Mouse (Mus musculus): ENCODE data around the gene Ms4a4d. TPM values are rescaled to one million over a fixed set of nuclear protein-coding genes. Genes with fewer than 3 reads are reported as not detected.
"Not testable (repeated sequence)": the region's sequence is repeated elsewhere in the genome, so short reads cannot be mapped to it uniquely, and the experiment has no call there.

The Ms4a4d gene
- polyA plus RNA-seq, 1 experiment from 2014 or later, result 1.1 TPM

DNA sequence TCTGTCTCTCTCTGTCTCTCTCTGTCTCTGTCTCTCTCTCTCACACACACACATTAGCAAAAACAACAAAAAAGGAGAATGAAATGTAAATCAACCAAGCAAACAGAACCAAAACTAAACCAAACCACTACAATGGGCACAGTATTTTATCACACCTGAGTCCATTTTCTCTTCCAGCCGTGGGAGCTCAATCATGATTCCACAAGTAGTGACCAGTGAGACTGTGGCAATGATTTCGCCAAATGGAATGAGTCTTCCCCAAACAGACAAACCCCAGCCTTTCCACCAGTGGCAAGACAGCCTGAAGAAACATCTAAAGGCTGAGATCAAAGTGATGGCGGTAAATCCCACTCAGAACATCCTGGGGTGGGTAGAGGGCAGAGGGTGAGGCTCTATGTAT is 16.5 kb upstream of the Ms4a4d start:
- 79% methylated on average over 3 of the region's 3 CpGs for WGBS
- Histone ChIP-seq H3K27me3 (ENCODE audit: insufficient read depth, poor library complexity, severe bottlenecking) (no peaks in the 10 kb centered on the region), H3K4me1 (no peaks in the 10 kb centered on the region), H3K4me3 (no peak overlapping the region), H3K36me3 (no peaks in the 10 kb centered on the region), H3K9me3 (no peaks in the 10 kb centered on the region), H3K27ac (no peak overlapping the region)
- no peak for DNase-seq (ENCODE audit: low spot score)

DNA sequence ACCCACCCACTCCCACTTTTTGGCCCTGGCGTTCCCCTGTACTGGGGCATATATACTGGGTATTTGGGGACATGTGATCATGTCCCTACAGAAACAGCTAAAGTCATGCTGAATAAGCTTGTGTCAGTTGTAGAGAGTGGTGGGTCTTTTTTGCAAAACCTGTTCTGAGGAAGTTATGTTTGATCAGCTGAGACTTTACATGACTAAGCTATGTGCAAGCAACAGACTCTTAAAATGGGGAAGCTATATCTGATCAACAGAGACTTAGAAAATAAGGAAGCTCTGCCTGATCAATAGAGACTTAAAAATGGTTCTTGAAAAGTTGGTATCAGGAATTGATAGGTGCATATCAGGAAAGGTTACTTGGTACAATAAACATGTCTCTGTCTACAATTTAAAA is 3.2 kb upstream of the Ms4a4d start:
- H3K9me3 ChIP-seq, result no peaks in the 10 kb centered on the region
- DNase-seq (ENCODE audit: low spot score), result no peak
- WGBS, result 79% methylated on average over 1 of the region's 1 CpGs
- peaks cover 3% of the 10 kb centered on the region; the same call in 1 of the 2 replicates for H3K4me1 ChIP-seq
- H3K27ac ChIP-seq, result no peak overlapping the region
- H3K27me3 ChIP-seq (ENCODE audit: insufficient read depth, poor library complexity, severe bottlenecking), result no peaks in the 10 kb centered on the region
- no peaks in the 10 kb centered on the region for H3K36me3 ChIP-seq
- no peak overlapping the region for H3K4me3 ChIP-seq

DNA sequence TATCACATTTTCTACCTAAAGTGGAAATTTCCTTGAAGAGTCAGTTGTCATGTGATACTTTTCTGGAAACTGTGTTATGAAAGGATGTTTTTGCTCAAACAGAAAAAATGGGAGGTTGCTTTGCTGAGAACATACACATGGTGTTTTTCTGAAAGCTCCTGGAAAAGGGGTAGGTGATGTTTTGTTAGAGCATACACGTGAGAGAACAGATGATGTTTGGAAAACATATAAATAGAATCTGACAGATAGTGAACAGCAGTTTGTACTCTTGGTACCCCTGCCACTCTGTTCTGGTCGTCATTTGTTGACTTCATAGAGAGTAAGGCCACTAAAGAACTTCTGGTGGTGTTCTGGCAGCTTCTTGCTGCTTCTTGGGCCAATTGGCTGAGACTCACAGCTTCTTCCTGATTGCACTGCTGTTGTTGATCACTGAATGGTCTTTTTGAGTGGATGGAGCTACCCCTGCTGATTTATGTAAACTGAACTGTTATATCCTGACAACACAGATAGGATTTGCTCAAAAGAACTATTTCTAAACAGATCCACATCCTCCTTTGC is 2.6 kb upstream of the Ms4a4d start:
- peaks cover 3% of the 10 kb centered on the region; the same call in 1 of the 2 replicates for H3K4me1 ChIP-seq
- H3K27ac ChIP-seq, result no peak overlapping the region
- WGBS, result 57% methylated on average over 2 of the region's 2 CpGs
- no peaks in the 10 kb centered on the region for H3K27me3 ChIP-seq (ENCODE audit: insufficient read depth, poor library complexity, severe bottlenecking)
- H3K36me3 ChIP-seq, result no peaks in the 10 kb centered on the region
- no peaks in the 10 kb centered on the region for H3K9me3 ChIP-seq
- H3K4me3 ChIP-seq, result no peak overlapping the region
- no peak for DNase-seq (ENCODE audit: low spot score)

DNA sequence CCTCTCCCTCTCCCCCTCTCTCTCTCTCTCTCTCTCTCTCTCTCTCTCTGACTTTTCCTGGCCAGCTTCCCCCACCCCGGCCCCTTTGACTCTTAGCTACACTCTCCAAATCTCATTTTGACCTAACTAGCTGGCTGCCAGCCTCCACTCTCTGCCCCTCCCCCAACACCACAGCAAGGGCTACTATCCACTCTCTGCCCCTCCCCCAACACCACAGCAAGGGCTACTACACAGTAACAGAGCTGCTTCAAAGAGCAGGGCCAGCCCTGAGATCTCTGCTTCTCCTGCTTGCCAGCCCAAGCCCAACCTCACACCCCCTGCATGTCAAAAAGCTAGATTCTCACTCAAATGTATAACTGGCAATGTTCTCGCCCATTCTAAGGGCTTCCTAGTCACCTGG is 735 bp downstream of the Ms4a4d start:
- Histone ChIP-seq H3K4me1 (peaks cover 3% of the 10 kb centered on the region; the same call in 1 of the 2 replicates), H3K27ac (no peak overlapping the region), H3K27me3 (ENCODE audit: insufficient read depth, poor library complexity, severe bottlenecking) (no peaks in the 10 kb centered on the region), H3K4me3 (no peak overlapping the region), H3K9me3 (no peaks in the 10 kb centered on the region), H3K36me3 (no peaks in the 10 kb centered on the region)
- DNase-seq (ENCODE audit: low spot score), result peak; percentile 75
- 24% methylated on average over 2 of the region's 2 CpGs for WGBS

DNA sequence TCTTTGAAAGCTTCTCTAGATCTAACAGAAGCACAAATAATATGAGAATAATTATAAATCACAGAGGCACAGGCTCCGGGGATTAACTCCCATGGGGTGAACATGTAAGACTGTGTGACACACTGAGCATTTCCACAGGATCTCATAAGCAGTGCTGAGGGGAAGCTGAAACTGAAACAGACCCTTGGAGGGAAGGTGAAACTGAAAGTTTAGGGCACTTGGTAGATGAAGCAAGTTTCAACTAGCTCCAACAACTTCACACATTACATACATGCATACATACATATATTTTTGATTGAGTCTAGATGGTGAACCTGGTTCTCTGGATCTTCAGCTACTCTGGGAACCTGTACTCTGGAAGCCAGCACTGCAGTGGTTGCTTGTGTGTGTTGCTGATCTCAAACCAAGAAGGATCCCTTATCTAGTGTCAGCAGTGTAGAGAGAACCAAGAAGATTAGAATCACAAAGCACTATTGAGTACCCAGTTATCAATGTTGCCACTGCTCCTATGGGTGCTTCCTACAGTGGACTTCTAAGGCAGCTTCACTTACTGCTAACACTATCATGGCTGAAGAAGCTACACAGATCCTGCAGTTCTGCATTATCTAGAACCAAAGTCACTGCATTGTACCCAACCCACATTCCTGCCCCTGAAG is 3.7 kb downstream of the Ms4a4d start:
- H3K4me3 ChIP-seq; H3K27me3 ChIP-seq (ENCODE audit: insufficient read depth, poor library complexity, severe bottlenecking); H3K36me3 ChIP-seq; H3K9me3 ChIP-seq; DNase-seq (ENCODE audit: low spot score); H3K4me1 ChIP-seq; H3K27ac ChIP-seq: not testable (repeated sequence)
- WGBS, result 91% methylated on average over 1 of the region's 1 CpGs

DNA sequence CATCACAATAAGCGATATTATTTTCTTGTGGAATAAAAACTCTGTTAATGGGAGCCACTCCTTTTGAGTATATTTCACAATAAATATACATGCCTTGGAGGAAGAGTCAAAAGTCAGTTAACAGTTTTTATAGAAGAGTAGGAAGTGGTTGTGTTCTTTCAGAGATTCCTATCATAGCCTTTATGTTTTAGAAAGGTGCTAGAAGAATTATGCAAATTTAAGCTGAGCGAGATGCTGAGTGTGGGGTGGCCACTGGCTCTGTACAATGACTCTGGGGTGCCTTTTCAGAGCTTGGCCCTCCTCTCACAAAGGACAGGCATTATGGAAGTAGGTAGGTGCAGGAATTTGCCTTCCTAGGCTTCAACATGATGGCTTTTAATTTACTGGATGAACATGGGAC is 7.8 kb downstream of the Ms4a4d start:
- not testable (repeated sequence) for H3K4me3 ChIP-seq; H3K4me1 ChIP-seq; H3K27me3 ChIP-seq (ENCODE audit: insufficient read depth, poor library complexity, severe bottlenecking); H3K36me3 ChIP-seq; H3K9me3 ChIP-seq; H3K27ac ChIP-seq; DNase-seq (ENCODE audit: low spot score)
- 79% methylated on average over 2 of the region's 2 CpGs for WGBS

DNA sequence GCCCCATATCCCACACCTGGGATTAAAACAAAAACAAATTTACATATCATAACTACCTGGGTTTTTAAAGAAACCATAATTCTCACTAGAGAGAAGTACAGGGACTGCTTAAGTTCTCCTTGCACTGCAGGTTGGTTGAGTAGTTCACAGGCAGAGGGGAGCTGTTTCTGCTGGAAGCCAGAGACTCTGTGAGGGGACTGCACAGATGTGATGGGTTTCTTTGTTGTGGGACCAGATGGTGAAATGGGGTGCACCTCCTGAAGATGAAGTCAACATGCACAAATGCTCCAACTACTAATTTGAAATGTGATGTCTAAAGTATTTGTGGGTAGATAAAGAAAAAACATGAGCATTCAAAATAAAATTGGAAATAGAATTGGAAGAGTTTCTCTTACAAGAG is 11.3 kb downstream of the Ms4a4d start:
- H3K4me3 ChIP-seq, result no peak overlapping the region
- H3K9me3 ChIP-seq, result no peaks in the 10 kb centered on the region
- no peak overlapping the region for H3K27ac ChIP-seq
- no peaks in the 10 kb centered on the region for H3K36me3 ChIP-seq
- DNase-seq (ENCODE audit: low spot score), result no peak
- no peaks in the 10 kb centered on the region for H3K4me1 ChIP-seq
- H3K27me3 ChIP-seq (ENCODE audit: insufficient read depth, poor library complexity, severe bottlenecking), result no peaks in the 10 kb centered on the region

DNA sequence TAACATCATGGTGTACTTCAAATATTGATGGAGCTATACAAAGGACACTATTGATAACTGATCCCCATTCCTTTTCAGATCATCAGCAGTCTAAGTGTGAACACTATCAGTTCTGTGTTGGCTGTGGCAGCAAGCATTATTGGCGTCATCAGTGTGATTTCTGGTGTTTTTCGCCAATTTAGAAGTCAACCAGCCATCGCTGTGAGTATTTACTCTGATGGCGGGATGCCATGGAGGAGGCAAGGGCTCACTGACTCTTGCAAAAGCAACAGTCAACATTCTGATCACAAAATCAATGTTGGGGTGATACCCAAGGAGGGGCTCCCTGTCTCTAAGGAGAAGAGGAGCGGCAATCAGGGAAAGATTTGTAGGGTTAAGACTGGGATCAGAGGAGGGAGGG is 18.1 kb downstream of the Ms4a4d start:
- H3K4me1 ChIP-seq, result no peaks in the 10 kb centered on the region
- WGBS, result 88% methylated on average over 5 of the region's 5 CpGs
- no peak for DNase-seq (ENCODE audit: low spot score)
- no peaks in the 10 kb centered on the region for H3K36me3 ChIP-seq
- H3K9me3 ChIP-seq, result no peaks in the 10 kb centered on the region
- H3K27ac ChIP-seq, result no peak overlapping the region
- no peak overlapping the region for H3K4me3 ChIP-seq
- no peaks in the 10 kb centered on the region for H3K27me3 ChIP-seq (ENCODE audit: insufficient read depth, poor library complexity, severe bottlenecking)

DNA sequence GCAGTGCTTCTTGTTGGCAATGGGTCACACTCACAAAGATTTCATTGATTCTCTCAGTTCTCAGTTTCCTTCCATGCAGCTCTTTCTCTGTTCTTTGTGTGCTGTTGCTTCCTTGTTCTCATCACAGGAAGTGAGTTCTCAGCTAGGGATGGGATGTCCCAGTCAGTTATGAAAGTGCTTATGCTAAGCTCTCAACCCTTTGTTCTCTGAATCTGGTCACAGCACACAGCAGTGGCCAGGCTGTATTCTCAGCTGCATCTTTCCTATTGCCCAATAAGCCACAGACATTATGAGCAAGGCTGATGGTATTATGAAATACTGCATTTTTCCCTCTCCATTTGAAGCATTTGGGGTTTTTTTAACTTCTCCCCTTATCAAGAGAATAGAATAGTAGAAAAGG is 23.0 kb downstream of the Ms4a4d start:
- DNase-seq (ENCODE audit: low spot score); H3K27ac ChIP-seq; H3K9me3 ChIP-seq; H3K27me3 ChIP-seq (ENCODE audit: insufficient read depth, poor library complexity, severe bottlenecking); H3K4me3 ChIP-seq; H3K4me1 ChIP-seq; H3K36me3 ChIP-seq: not testable (repeated sequence)

DNA sequence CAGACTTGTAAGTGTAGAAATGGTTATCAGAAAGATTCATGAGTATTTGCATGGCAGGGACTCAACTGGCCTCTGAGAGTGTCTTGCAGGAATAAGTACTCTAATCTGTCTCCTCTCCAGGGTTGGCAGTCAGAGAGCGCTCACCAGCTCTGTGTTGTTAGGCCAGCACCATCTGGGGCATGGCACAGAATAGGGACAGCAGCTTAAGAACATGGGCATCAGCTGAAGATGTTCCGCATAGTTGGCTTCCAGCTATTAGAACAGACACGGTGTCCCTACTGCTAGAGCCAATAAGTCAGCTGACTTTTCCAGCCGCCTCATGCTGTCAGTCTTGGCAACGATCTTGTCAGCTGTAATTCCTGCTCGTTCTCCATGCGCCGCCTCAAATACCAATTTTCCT is 38.4 kb downstream of the Ms4a4d start:
- H3K9me3 ChIP-seq, result no peaks in the 10 kb centered on the region
- H3K27me3 ChIP-seq (ENCODE audit: insufficient read depth, poor library complexity, severe bottlenecking), result no peaks in the 10 kb centered on the region
- H3K4me3 ChIP-seq, result no peak overlapping the region
- no peaks in the 10 kb centered on the region for H3K4me1 ChIP-seq
- no peaks in the 10 kb centered on the region for H3K36me3 ChIP-seq
- 86% methylated on average over 8 of the region's 8 CpGs for WGBS
- no peak for DNase-seq (ENCODE audit: low spot score)
- no peak overlapping the region for H3K27ac ChIP-seq

DNA sequence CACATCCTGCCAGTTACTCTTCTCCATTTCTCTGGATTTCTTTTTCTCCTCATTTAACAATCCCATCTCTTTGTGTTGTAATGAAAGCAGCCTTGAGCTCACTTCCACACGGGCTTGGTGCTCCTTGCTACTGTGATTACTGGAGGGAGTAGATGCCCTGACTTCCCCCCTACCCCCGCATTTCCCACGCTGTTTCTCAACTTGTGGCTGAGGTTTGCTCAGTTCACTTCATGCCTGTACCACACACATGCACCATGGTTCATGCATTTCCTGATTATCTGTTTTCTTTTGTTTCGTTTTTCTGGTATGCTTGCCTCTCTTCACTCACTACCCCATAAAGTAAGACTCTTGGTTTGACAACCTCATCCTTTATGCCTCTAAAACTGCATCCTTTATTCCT is 52.6 kb downstream of the Ms4a4d start:
- Histone ChIP-seq H3K27me3 (ENCODE audit: insufficient read depth, poor library complexity, severe bottlenecking) (no peaks in the 10 kb centered on the region), H3K36me3 (no peaks in the 10 kb centered on the region), H3K4me1 (no peaks in the 10 kb centered on the region), H3K27ac (no peak overlapping the region), H3K9me3 (no peaks in the 10 kb centered on the region), H3K4me3 (no peak overlapping the region)
- DNase-seq (ENCODE audit: low spot score), result no peak
- 73% methylated on average over 4 of the region's 4 CpGs for WGBS

DNA sequence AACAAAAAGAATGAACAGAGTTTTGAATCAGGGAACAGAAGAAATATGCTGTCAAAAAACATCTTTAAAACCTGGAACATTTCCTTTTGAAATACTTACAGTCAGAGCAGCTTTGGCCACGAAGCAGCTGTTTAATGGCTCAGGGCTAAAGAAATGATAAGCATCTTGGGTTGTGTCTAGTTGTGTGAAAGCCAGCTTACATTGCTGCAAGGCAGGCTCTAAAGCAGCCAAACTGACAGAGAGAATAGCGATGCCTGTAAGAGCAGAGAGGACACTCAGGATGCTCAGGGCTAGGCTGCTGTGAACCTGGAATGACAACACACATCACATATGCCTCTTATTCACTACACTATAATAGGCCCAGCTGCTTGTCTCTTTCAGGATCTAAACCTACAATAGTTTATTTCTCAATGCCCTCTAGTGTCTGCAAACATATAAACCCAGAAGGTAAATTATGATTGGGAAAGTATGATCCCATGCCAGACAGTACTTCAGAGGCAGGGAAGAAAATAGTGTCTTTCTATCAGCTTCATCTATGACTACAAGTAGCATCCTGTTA is 53.4 kb downstream of the Ms4a4d start:
- H3K27me3 ChIP-seq (ENCODE audit: insufficient read depth, poor library complexity, severe bottlenecking), result no peaks in the 10 kb centered on the region
- H3K4me1 ChIP-seq, result no peaks in the 10 kb centered on the region
- no peaks in the 10 kb centered on the region for H3K36me3 ChIP-seq
- no peak for DNase-seq (ENCODE audit: low spot score)
- no peaks in the 10 kb centered on the region for H3K9me3 ChIP-seq
- no peak overlapping the region for H3K27ac ChIP-seq
- H3K4me3 ChIP-seq, result no peak overlapping the region
- WGBS, result 55% methylated on average over 2 of the region's 2 CpGs

DNA sequence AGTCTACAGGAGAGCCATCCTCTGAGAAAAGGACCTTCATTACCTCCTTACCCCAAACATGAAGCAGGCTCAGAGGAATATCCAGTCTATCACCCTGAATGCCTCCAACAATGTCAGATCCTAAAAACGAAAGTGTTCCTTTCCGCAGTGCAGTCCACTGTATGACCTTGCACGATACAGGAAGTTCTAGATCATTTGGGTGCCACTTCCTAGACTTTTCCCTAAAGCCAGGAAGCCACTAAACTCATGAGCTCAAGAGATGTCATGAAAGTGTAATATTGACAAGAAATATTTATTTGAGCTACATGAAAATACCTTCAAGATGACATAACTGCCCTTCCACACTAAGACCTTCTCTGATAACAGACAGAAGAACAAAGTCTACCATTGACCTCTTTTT is 64.7 kb downstream of the Ms4a4d start:
- WGBS, result 84% methylated on average over 3 of the region's 3 CpGs
- no peaks in the 10 kb centered on the region for H3K27me3 ChIP-seq (ENCODE audit: insufficient read depth, poor library complexity, severe bottlenecking)
- no peaks in the 10 kb centered on the region for H3K36me3 ChIP-seq
- DNase-seq (ENCODE audit: low spot score), result no peak
- no peak overlapping the region for H3K27ac ChIP-seq
- no peak overlapping the region for H3K4me3 ChIP-seq
- H3K9me3 ChIP-seq, result no peaks in the 10 kb centered on the region
- no peaks in the 10 kb centered on the region for H3K4me1 ChIP-seq

DNA sequence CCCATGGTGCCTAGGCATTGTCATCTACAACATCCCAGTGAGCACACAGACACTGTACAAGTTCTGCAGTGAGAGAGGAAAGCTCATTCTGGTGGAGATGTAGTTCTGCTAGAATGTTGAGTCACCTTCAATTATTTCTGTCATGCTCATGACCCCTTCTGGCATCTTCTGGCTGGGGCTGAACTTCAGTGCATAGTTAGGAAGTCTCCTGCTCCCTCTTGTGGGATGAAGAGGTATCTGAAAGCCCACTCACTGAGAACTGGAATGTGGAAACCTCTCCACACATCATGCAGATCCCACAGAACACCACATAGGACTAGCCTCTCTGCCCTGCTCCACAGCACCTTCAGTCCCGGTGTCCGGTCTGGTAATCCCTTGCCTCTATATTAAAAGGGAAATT is 65.4 kb downstream of the Ms4a4d start:
- H3K27me3 ChIP-seq (ENCODE audit: insufficient read depth, poor library complexity, severe bottlenecking), result no peaks in the 10 kb centered on the region
- no peaks in the 10 kb centered on the region for H3K9me3 ChIP-seq
- no peaks in the 10 kb centered on the region for H3K4me1 ChIP-seq
- H3K27ac ChIP-seq, result no peak overlapping the region
- WGBS, result 74% methylated on average over 2 of the region's 2 CpGs
- no peak overlapping the region for H3K4me3 ChIP-seq
- no peaks in the 10 kb centered on the region for H3K36me3 ChIP-seq
- DNase-seq (ENCODE audit: low spot score), result no peak

All from heart, embryonic 10.5 days (tissue).